Mouse (Mus musculus) heart, postnatal 4 days (tissue): Measurements from ENCODE around the gene Lhpp. TPM values are rescaled to one million over a fixed set of nuclear protein-coding genes. Genes with fewer than 3 reads are reported as not detected.
"Not testable (repeated sequence)": the region's sequence is repeated elsewhere in the genome, so short reads cannot be mapped to it uniquely, and the experiment has no call there.

ENCODE experiments used
- DNase-seq: peaks from one replicate; pipeline ENCODE4 v3.0.0; 2021
- total RNA-seq, 2 experiments: library from RNA; stranded (reverse); gene quantifications; 2 replicates each; pipeline ENCODE4 v1.2.3; 2021

The Lhpp gene
- total RNA-seq, 2 experiments from 2014 or later = 21.4 to 25.4 TPM

DNA sequence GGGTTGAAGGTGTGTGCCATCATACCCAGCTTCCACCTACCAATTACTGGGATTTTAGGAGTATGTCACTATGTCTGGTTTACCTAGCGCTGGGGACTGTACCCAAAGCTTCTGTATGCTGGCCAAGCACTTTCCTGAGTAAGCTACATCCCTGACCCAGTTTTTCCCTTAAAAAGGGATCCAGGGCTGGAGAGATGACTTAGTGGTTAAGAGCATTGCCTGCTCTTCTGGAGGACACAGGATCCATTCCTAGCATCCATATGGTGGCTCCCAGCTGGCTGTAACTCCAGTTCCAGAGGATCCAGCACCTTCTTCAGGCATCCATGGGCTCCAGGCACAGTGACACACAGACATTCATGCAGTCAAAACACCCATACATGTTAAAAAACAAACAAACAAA lies 36.1 kb downstream of the Lhpp start:
- no peak for DNase-seq

DNA sequence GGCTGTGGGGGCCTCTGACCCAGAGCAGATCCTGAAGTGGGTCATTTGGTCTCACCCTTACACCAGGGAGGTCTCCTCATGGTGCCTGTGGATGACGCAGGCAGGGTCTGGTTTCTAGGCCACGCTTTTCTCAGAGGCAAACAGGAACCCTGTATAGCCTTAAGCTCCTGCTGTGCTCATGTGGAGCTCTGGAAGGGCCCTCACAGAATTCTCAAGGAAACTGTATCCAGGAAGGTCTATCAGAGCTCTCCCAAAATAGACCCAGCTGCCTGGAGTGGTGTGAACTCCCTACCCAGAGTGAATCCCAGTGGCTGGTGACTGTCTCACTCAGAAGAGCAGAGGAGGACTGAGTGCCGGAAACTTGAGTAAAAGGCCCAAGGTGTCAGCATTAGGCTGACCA lies 44.0 kb downstream of the Lhpp start:
- DNase-seq = no peak

GRCm38 (mm10) chr7:132656075-132656474 lies 45.6 kb downstream of the Lhpp start:
- DNase-seq = peak; percentile 94

GRCm38 (mm10) chr7:132656548-132656947 lies 46.1 kb downstream of the Lhpp start:
- DNase-seq = peak; percentile 97

DNA sequence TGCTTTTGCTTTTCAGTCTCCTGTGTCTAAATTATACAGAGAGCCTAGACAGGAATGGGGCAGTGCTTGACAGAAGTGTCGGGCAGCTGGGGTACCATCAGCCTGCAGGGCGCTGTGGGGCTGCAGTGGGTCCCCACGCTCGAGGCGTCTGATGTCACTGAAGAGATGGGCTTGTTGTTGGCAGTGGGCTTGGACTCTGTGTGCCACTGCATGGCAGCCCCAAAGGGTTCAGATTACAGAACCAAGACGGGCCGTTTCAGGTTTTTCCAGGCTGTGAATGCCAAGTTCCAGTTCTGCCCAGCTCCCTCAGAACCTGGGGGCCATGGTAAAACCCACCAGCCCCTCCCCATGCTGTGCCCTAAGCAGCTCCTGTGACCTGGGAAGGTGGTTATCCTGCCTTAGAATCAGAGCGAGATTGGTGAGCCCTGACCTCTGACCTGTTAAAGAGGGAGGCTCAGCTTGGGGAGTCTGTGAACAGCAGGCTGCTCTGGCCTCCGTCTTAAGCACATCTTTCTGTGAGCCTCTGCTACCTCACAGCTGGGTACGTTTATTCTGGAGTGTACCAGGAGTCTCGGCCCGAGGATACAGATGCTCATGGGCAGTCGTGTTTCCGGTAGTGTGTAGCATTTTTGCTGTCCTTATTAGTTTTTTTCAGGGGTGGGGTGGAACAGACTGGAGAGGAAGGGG lies 47.1 kb downstream of the Lhpp start:
- DNase-seq = no peak

- DNase-seq = peak; percentile 54
Observed at GRCm38 (mm10) chr7:132658058-132658450, 47.6 kb downstream of the Lhpp start.

- DNase-seq = no peak
Observed at GRCm38 (mm10) chr7:132658688-132659087, 48.2 kb downstream of the Lhpp start.

DNA sequence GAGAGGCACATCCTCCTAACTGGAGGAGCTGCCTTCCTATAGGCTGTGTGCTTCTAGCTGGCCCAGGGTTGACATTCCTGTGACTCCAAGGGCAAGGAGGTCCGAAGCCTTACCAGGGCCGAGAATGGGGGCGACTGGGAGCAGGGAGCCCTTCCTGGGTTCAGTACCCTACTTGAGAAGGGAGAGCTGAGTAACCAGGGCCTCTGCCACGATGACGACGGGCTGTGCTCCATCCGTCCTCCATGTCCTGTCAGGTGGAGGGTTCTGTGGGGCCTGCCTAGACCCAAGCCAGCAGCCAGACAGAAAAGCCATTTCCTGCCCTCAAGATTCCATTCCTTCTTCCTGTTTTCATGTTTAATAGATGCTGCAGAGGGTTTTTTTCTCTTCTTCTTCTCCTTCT lies 49.2 kb downstream of the Lhpp start:
- no peak for DNase-seq

- not testable (repeated sequence) for DNase-seq
Observed at GRCm38 (mm10) chr7:132662831-132663230, 52.4 kb downstream of the Lhpp start.

- DNase-seq = no peak
Observed at GRCm38 (mm10) chr7:132664815-132665214, 54.4 kb downstream of the Lhpp start.

GRCm38 (mm10) chr7:132665664-132666382 lies 55.4 kb downstream of the Lhpp start:
- DNase-seq = no peak

DNA sequence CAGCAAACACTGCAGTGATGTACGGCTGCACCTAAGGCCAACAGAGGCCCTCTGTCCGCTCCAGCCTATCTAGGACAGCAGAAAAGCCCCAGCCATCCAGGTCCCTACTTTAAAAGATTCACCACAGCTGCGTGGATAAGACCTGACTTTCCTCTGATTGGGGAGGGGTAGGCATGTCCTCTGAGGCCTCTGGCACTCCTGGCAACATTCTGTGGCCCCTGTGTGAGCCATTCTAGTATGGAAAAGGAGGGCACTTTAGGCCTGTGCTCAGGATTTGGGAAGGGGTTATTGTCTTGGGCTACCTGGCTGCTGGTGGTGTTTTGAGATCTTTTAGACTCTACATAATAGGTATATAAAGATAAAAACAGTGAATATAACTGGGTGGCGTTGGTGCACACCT lies 56.1 kb downstream of the Lhpp start:
- DNase-seq = no peak

- DNase-seq = peak; percentile 66
Observed at GRCm38 (mm10) chr7:132668604-132669003, 58.2 kb downstream of the Lhpp start.

DNA sequence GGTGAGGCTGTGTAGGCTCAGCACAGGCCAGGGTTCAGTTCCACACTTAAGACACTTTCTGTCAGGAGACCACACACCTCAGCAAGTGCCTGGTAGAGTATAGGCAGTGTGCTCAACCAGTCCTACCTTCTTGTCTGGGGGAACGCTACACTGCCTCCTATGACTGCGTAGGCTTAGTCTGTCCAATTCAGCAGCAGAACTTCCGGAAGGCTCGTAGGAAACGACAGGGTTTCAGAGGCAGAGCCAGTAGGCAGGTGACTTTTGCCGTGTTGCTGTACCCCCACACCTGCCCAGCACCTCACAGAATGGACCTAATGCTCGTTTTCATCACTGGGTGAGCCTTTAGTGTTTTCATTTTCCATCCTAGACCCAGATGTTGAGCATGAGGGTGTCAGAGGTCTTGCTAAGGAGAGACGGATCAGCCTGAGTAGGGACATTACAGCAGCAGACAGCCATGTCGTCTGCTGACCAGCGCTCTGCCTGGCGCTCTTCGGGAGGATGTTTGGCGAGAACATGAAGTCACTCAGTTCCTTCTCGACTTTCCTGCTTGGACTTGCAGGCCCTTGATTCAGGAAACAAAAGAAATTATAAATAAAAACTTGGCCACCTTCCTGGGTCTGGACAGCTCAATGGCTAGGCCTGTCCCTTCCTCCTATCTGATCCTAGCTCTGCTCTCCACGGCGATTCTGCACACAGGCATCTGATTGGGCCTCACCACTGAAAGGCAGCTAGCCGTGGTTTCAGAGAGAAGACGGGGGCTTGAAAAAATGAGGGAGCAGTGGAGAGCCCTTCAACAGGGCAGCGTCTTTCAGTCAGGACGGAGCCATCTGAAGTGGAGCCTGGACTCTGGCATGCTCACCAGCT lies 59.8 kb downstream of the Lhpp start:
- peak; percentile 33 for DNase-seq

DNA sequence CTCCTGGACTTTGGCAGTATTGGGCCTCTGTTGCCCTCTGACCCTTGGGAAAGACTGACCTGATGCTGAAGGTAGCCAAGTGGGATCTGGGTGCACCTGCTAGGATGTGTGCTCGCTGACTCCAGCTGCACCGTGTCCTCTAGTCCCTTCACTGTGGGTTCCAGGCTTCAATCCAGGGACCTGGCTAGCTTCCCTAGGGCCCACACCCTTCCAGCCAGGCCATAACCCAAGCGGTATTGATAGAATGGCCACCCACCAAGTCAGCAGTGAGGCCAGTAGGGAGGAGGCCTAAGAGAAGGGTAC lies 60.4 kb downstream of the Lhpp start:
- DNase-seq = peak; percentile 68

DNA sequence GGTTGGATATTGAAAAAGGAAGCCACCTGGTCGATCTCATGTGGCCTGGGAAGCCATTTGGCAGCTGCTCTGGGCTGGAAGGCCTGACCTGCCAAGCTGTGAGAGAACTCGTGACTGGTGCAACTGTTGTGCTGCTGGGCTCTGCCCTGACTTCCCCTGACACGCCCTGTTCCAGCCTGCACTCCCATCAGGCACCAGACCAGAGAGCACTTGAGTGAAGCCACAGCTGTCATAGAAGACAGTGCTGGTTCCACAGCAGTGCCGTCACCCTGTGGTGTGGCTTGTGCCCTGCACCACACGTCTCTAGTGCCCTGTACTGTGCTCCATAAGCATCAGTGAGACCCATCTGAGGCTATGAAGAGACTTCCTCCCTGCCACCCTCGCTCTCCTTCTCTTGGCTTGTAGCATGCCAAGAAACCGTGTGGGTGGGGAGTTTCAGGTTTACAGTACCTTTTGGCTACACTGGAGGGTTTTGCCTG lies 62.1 kb downstream of the Lhpp start:
- DNase-seq = peak; percentile 56

GRCm38 (mm10) chr7:132673931-132674755 lies 63.7 kb downstream of the Lhpp start:
- DNase-seq = peak; percentile 87

DNA sequence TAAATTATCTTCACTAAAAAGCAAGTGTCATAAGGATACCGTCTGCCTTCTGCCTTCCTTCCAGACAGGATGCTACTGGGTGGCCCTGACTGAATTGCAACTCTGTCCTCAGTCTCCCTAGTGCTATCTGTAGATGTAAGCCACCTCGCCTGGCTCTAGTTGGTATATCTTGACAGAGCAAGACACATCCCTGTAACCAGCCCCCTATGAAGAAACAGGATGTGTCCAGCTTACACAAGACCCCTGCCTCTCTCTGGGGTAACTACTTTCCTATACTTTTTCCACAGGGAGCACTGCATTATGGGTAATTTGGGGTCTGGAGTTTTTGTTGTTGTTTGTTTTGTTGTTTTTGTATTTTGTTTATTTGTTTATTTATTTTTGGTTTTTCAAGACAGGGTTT lies 65.5 kb downstream of the Lhpp start:
- no peak for DNase-seq

DNA sequence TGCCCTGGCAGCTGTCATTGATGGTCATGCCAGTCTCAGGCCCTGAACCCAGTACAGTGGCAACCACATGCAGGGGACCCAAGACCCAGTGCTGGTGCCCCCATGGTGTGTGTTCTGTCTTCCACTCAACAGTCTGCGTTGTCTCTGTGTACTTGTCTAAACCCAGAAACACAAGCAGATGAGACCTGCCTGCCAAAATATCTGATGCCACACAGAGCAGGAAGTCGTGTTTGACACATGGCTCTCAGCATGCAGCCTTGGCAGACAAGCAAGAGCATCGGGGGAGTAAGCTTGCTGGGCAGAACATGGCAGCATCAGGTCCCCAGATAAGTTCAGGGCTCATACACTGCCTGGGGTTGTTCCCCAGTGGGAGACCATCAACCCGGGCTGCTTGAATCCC lies 68.7 kb downstream of the Lhpp start:
- DNase-seq = no peak

DNA sequence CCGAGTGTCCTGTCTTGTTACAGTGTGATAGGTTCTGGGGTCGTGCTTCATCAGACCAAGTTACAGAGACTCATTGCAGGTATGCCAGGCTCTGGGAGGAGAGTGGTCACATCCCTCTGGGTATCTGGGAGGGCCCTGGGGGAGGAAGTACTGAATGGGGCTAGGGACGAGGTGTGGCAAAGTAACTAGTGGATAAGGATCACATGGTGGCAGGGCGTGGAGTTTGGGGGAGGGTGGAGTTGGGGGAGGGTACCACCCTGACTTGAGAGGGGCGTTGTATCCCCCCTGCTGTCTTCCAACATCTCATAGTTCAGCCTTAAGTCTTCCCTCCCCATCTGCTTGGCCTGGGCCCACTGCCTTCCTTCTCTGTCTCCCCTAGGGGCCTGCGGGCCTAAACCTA lies 69.1 kb downstream of the Lhpp start:
- DNase-seq = no peak

DNA sequence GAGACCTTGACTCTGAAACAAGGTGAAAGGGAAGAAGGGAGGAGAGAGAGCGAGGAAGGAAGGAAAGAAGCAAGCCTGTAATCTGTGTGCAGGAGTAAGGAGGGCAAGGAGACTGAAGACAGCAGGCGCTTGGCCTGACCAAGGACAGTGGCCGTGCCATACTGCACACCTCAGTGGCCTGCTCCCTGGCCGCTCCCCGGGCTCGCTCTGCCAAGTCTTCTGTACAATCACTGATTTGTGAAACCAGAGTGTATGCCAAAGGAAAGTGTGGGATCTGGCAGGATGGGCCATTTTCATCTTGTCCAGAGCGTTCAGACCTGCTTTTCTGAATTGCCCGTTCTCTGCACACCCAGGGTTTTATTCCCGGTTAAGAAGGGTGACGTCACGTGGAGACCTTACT lies 70.9 kb downstream of the Lhpp start:
- DNase-seq = no peak

- no peak for DNase-seq
Observed at GRCm38 (mm10) chr7:132681831-132682230, 71.4 kb downstream of the Lhpp start.
